Mouse (Mus musculus) midbrain, postnatal 0 days (tissue): ENCODE data around the gene Vps25. TPM values are rescaled to one million over a fixed set of nuclear protein-coding genes. Genes with fewer than 3 reads are reported as not detected.

Source experiments
- ATAC-seq: fragments of 200-750 bp; cut with Nextera tagmentation; 2 replicates; pipeline ENCODE4 v1.8.0; 2017; ENCODE audit warnings: moderate number of reproducible peaks, mild to moderate bottlenecking, moderate TSS enrichment, moderate library complexity; ENCODE audit not compliant: low FRiP score
- DNase-seq: peaks from one replicate; pipeline ENCODE4 v3.0.0-alpha.2; 2015; ENCODE audit warnings: low spot score
- H3K27ac ChIP-seq: fragments of 300-500 bp; sonication (generic); 2 replicates; pipeline ENCODE4 v1.5.1; 2014; ENCODE audit warnings: low read depth, mild to moderate bottlenecking, low read length, mixed read lengths
- H3K27me3 ChIP-seq: fragments of 300-500 bp; sonication (generic); 2 replicates; pipeline ENCODE4 v1.6.1; 2014; ENCODE audit warnings: low read length, control low read depth, mixed read lengths; ENCODE audit not compliant: insufficient read depth
- H3K36me3 ChIP-seq: fragments of 300-500 bp; sonication (generic); 2 replicates; pipeline ENCODE4 v1.6.1; 2014; ENCODE audit warnings: low read length, control low read depth, mixed read lengths; ENCODE audit not compliant: insufficient read depth
- H3K4me1 ChIP-seq: fragments of 300-500 bp; sonication (generic); 2 replicates; pipeline ENCODE4 v1.6.1; 2014; ENCODE audit warnings: mild to moderate bottlenecking, control low read depth, antibody characterized with exemption, low read length, mixed read lengths; ENCODE audit not compliant: insufficient read depth
- H3K4me2 ChIP-seq: fragments of 300-500 bp; sonication (generic); 2 replicates; pipeline ENCODE4 v1.6.1; 2014; ENCODE audit warnings: low read depth, mild to moderate bottlenecking, low read length, mixed read lengths; ENCODE audit not compliant: poor library complexity, severe bottlenecking
- H3K4me3 ChIP-seq: fragments of 300-500 bp; sonication (generic); 2 replicates; pipeline ENCODE4 v1.5.1; 2014; ENCODE audit warnings: low read depth, mild to moderate bottlenecking, low read length, moderate library complexity
- H3K9ac ChIP-seq: fragments of 300-500 bp; sonication (generic); replicated peaks from 2 replicates; pipeline ENCODE4 v1.6.1; 2014; ENCODE audit warnings: mild to moderate bottlenecking, low read length, moderate library complexity, mixed read lengths; ENCODE audit not compliant: poor library complexity, severe bottlenecking
- H3K9me3 ChIP-seq: fragments of 300-500 bp; sonication (generic); 2 replicates; pipeline ENCODE4 v1.6.1; 2016; ENCODE audit warnings: low read length, control low read depth
- CTCF ChIP-seq: IDR thresholded peaks from 2 replicates; pipeline ENCODE4 v1.5.1; 2016; ENCODE audit warnings: antibody characterized with exemption, mild to moderate bottlenecking
- WGBS: fragments of 180-500 bp; shearing (Covaris S2); extraction: QIAGEN DNeasy Blood & Tissue Kit; methylation state at CpG from one replicate; pipeline ENCODE4 v1.1.7; 2014; 5-methylcytosine and 5-hydroxymethylcytosine counted together
- polyA plus RNA-seq: library from polyadenylated mRNA; unstranded; fragments of >200 nt; fragmentation: Nextera tagmentation; extraction: Ambion mirVana; gene quantifications from 2 replicates; pipeline ENCODE4 v1.2.1, GENCODE M21; 2015
- total RNA-seq: library from RNA; depleted of rRNA; stranded (reverse); fragments of >200 nt; gene quantifications from 2 replicates; pipeline ENCODE4 v1.2.3, GENCODE M21; 2014

Vps25 gene
- total and polyA plus RNA-seq, 2 experiments from 2014 or later, result 82.3 to 130 TPM

- Histone ChIP-seq H3K36me3 (no peaks in the 10 kb centered on the region), H3K4me3 (no peak overlapping the region), H3K27me3 (no peaks in the 10 kb centered on the region), H3K27ac (no peak overlapping the region), H3K4me1 (peaks cover 7% of the 10 kb centered on the region; the same call in 1 of the 2 replicates), H3K9me3 (no peaks in the 10 kb centered on the region), H3K4me2 (no peak overlapping the region), H3K9ac (no peak overlapping the region)
- no peak for TF ChIP-seq CTCF
- DNase-seq (no peak), ATAC-seq (no peak)
- WGBS, result 81% methylated on average over 3 of the region's 3 CpGs
Observed at GRCm38 (mm10) chr11:101272446-101272845, 18.9 kb downstream of the Vps25 start.

- TF ChIP-seq CTCF, result no peak
- no peak overlapping the region for H3K4me2 ChIP-seq
- 87% methylated on average over 4 of the region's 4 CpGs for WGBS
- no peak overlapping the region for H3K9ac ChIP-seq
- no peak overlapping the region for H3K27ac ChIP-seq
- ATAC-seq, result no peak
- H3K36me3 ChIP-seq, result no peaks in the 10 kb centered on the region
- H3K9me3 ChIP-seq, result no peaks in the 10 kb centered on the region
- peaks cover 16% of the 10 kb centered on the region; the same call in 1 of the 2 replicates for H3K4me1 ChIP-seq
- no peak overlapping the region for H3K4me3 ChIP-seq
- no peak for DNase-seq
- H3K27me3 ChIP-seq, result no peaks in the 10 kb centered on the region
Observed at GRCm38 (mm10) chr11:101275309-101275708, 21.8 kb downstream of the Vps25 start.

DNA sequence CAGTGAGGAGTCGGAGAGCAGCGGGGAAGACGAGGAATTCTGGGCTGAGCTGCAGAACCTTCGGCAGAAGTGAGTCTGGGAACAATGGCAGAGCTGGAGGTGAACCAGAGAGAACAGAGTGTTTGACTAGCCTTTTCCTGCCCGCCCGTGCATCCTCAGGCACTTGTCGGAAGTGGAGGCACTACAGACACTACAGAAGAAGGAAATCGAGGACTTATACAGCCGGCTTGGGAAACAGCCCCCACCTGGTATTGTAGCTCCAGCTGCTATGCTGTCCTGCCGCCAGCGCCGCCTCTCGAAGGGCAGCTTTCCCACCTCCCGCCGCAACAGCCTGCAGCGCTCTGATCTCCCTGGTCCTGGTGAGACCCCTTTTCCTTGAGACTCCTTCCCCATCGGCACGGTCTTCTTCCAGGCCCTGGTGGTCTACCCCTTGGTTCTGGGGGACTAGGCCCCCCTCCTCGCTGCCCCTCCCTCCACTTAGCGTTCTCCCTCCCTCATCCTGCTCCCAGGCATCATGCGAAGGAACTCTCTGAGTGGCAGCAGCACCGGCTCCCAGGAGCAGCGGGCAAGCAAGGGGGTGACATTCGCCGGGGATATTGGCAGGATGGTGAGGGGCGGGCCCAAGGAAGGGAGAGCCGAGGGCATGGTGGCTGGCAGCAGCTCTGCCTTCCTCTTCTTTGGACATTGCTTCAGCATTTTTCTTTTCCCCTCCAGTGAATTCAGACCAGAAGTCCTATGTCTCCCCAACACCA is 23.0 kb downstream of the Vps25 start:
- no peak overlapping the region for H3K9ac ChIP-seq
- H3K4me1 ChIP-seq, result peaks cover 16% of the 10 kb centered on the region; the same call in 1 of the 2 replicates
- DNase-seq (no peak), ATAC-seq (no peak)
- no peak overlapping the region for H3K27ac ChIP-seq
- H3K36me3 ChIP-seq, result no peaks in the 10 kb centered on the region
- no peak for TF ChIP-seq CTCF
- no peaks in the 10 kb centered on the region for H3K9me3 ChIP-seq
- H3K4me3 ChIP-seq, result no peak overlapping the region
- no peak overlapping the region for H3K4me2 ChIP-seq
- no peaks in the 10 kb centered on the region for H3K27me3 ChIP-seq
- 21% methylated on average over 27 of the region's 27 CpGs for WGBS

DNA sequence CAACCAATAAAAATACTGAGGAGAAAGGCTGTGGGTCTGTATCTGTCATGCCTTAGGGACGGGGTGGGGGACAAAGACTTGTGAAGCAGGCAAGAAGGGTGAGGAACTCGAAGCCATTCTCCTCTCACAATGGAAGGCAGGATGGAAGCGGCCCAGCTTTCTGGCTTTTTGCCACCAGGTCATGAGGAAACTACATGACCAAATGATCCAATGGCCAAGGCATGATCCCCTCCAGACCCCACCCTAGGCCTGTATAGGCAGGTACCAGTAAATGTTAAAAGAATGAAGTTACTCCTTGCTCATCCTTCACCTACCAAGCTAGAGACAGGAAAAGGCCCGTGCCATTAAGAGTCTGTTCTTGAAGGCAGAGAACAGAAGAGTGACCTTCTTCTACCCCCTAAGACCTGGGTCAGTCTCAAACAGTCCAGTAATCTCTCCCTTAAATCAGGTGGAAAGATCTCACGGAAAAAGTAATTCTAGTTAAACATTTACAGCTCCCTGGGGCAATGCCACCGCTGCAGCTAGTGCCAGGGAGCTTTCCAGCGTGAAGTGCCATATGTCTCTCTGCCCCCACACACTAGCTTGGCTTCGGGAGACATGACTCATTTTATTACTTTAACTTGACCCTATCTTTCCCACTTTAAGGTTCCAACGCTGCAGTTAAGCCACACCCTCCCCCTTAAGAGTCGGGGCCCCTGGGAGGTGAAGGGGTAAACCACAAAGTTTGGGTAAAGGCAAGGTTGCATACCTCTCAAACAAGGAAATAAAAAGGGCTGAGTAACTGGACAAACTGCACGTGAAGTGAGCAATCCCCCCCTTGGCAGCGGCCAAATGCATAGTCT is 24.1 kb downstream of the Vps25 start:
- Histone ChIP-seq H3K36me3 (no peaks in the 10 kb centered on the region), H3K4me3 (peak overlapping the region; percentile 69), H3K9me3 (no peaks in the 10 kb centered on the region), H3K4me2 (peak overlapping the region; percentile 61), H3K27me3 (no peaks in the 10 kb centered on the region), H3K27ac (no peak overlapping the region), H3K4me1 (peaks cover 16% of the 10 kb centered on the region; the same call in 1 of the 2 replicates), H3K9ac (0 out of 2 replicates have a peak overlapping the region, but pooled peaks have one; percentile 84)
- 83% methylated on average over 12 of the region's 12 CpGs for WGBS
- TF ChIP-seq CTCF, result no peak
- no peak for DNase-seq
- no peak for ATAC-seq

DNA sequence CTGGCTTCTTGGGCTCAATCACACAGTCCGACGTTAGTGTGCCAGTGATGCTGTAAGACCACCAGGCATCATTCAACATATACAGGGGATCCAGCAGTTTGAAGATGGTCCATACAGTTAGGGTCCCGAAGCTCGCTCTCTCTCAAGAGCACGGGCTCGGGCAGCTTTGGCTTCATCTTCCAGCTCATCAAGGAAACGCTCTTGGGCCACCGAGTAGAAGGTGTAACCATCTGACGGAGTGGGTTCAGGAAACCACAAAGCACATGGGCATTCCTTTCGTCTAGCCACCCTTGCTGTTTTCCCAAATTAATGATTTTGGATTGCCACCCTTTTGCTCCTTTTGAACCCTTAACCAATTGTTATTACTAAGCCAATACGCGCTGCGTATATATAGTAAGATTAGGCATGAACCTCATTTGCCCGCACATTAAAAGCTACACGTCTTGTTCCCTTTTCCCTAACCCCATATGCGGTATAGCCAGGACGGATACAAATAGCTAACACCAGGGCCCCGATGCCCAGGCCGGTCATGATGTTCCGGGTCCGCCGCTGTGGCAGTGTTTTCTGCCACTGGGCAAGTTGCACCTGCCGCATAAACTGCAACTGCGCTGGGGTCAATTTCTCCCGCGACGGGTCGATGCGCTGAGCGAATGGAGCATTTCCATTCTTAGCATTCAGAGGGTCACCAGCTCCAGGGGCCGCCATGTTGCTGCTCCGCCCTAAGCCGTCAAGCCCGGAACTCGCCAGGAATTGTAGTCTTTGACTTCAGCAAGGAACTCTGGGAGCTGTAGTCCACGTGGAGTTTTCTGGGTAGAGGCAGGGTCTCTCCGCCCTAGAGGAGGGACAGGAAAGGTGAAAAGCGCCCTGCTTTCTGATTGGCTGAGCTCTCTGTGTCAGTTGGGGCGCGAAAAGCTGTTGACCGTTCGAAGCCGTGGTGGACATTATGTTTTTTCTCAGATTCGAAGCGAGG is 25.0 kb downstream of the Vps25 start, which contains the start of the genes Cntd1 and Coa3:
Gene Cntd1 (plus strand): TSS at position 790 of the 970 bp plus-strand sequence.
Gene Coa3 (minus strand): TSS at position 892 of the 970 bp plus-strand sequence.
- Histone ChIP-seq H3K4me1 (peaks cover 16% of the 10 kb centered on the region; the same call in 1 of the 2 replicates), H3K4me3 (peak within 1 kb of the TSS; percentile 69), H3K27me3 (no peaks in the 10 kb centered on the region), H3K27ac (peak within 1 kb of the TSS; percentile 79), H3K4me2 (peak within 1 kb of the TSS; percentile 61), H3K36me3 (no peaks in the 10 kb centered on the region), H3K9me3 (no peaks in the 10 kb centered on the region), H3K9ac (peak within 1 kb of the TSS; percentile 84)
- ATAC-seq (peak; percentile 93), DNase-seq (peak; percentile 97)
- peak; percentile 57 for TF ChIP-seq CTCF
- 11% methylated on average over 45 of the region's 45 CpGs for WGBS
